Mouse (Mus musculus) CH12.LX (cell line): ENCODE measurements around the gene Mvk.

Experiments
- CTCF ChIP-seq, 2 experiments: IDR thresholded peaks in 1 of 2; conservative IDR thresholded peaks in 1 of 2; 2 replicates each; pipeline ENCODE4 v1.5.1; 2011 to 2012; ENCODE audit warnings: low read depth in 2 of 2, low read length in 2 of 2, improper control_type of control experiment in 1 of 2, inconsistent platforms in 1 of 2, mild to moderate bottlenecking in 1 of 2, moderate library complexity in 1 of 2
- POLR2AphosphoS2 ChIP-seq: IDR thresholded peaks from 2 replicates; pipeline ENCODE4 v1.6.1; 2011; ENCODE audit warnings: low read depth, low read length, improper control_type of control experiment

GRCm38 (mm10) chr5:114509461-114509860 lies 65.4 kb downstream of the Mvk start:
- TF ChIP-seq POLR2AphosphoS2 (no peak), CTCF (conservative IDR thresholded peaks at IDR 0.05 in 1 of 2, IDR thresholded peaks at IDR 0.05 in 1 of 2; ENCODE audit: low read depth in 2 of 2, low read length in 2 of 2) (no peak)
